Mouse (Mus musculus) myocyte (in vitro differentiated cells): Measurements from ENCODE around the gene Zkscan5.

Source experiments
- CEBPB ChIP-seq: IDR thresholded peaks from 2 replicates; pipeline ENCODE4 v1.6.1; 2011; ENCODE audit warnings: mild to moderate bottlenecking, moderate library complexity; ENCODE audit not compliant: poor library complexity, insufficient read depth, severe bottlenecking
- E2F4 ChIP-seq: IDR thresholded peaks from one replicate; pipeline ENCODE4 v1.6.1; 2011; ENCODE audit warnings: mild to moderate bottlenecking, control low read depth, moderate library complexity; ENCODE audit not compliant: insufficient read depth
- MAX ChIP-seq: IDR thresholded peaks from one replicate; pipeline ENCODE4 v1.6.1; 2011; ENCODE audit warnings: low read depth, mild to moderate bottlenecking, control low read depth
- MYOD1 ChIP-seq, 3 experiments: IDR thresholded peaks; one replicate each; pipeline ENCODE4 v1.6.1; 2011; ENCODE audit warnings: control low read depth in 2 of 3, low read depth in 2 of 3, mild to moderate bottlenecking in 2 of 3, moderate library complexity in 1 of 3; ENCODE audit not compliant: insufficient read length in 2 of 3, control insufficient read depth in 1 of 3
- MYOG ChIP-seq, 3 experiments: IDR thresholded peaks; one replicate each; pipeline ENCODE4 v1.6.1; 2011; ENCODE audit warnings: control low read depth in 2 of 3, low read depth in 2 of 3, mild to moderate bottlenecking in 2 of 3; ENCODE audit not compliant: insufficient read length in 2 of 3, control insufficient read depth in 1 of 3, insufficient read depth in 1 of 3
- POLR2A ChIP-seq: IDR thresholded peaks from one replicate; pipeline ENCODE4 v1.6.1; 2011; ENCODE audit warnings: low read depth, mild to moderate bottlenecking, control low read depth, moderate library complexity; ENCODE audit not compliant: insufficient read length
- POLR2AphosphoS2 ChIP-seq: IDR thresholded peaks from one replicate; pipeline ENCODE4 v1.6.1; 2011; ENCODE audit warnings: low read depth, control low read depth; ENCODE audit not compliant: insufficient read length
- REST ChIP-seq: IDR thresholded peaks from one replicate; pipeline ENCODE4 v1.6.1; 2011; ENCODE audit warnings: mild to moderate bottlenecking, control low read depth, moderate library complexity; ENCODE audit not compliant: insufficient read depth, insufficient read length
- SRF ChIP-seq: IDR thresholded peaks from one replicate; pipeline ENCODE4 v1.6.1; 2011; ENCODE audit warnings: low read depth; ENCODE audit not compliant: control insufficient read depth, insufficient read length
- TCF12 ChIP-seq: IDR thresholded peaks from one replicate; pipeline ENCODE4 v1.6.1; 2011; ENCODE audit warnings: mild to moderate bottlenecking, control low read depth; ENCODE audit not compliant: poor library complexity, insufficient read depth, severe bottlenecking
- TCF3 ChIP-seq: IDR thresholded peaks from one replicate; pipeline ENCODE4 v1.6.1; 2011; ENCODE audit warnings: low read depth, control low read depth; ENCODE audit not compliant: insufficient read length
- USF1 ChIP-seq: IDR thresholded peaks from one replicate; pipeline ENCODE4 v1.6.1; 2011; ENCODE audit warnings: low read depth, mild to moderate bottlenecking, control low read depth, moderate library complexity

GRCm38 (mm10) chr5:145214679-145215078 is 10.3 kb downstream of the Zkscan5 start:
- no peak for TF ChIP-seq POLR2A
- no peak for TF ChIP-seq TCF12
- no peak for TF ChIP-seq MYOD1 (IDR thresholded peaks at IDR 0.05; ENCODE audit: control insufficient read depth in 1 of 3, insufficient read length in 2 of 3, low read depth in 2 of 3)
- TF ChIP-seq SRF = no peak
- TF ChIP-seq USF1 = no peak
- TF ChIP-seq POLR2AphosphoS2 = no peak
- TF ChIP-seq MAX = no peak
- TF ChIP-seq CEBPB = no peak
- TF ChIP-seq E2F4 = no peak
- no peak for TF ChIP-seq MYOG (IDR thresholded peaks at IDR 0.05; ENCODE audit: control insufficient read depth in 1 of 3, insufficient read depth in 1 of 3, insufficient read length in 2 of 3, low read depth in 2 of 3)
- no peak for TF ChIP-seq TCF3
- TF ChIP-seq REST = no peak
